Mouse (Mus musculus) left cerebral cortex, adult 18-20 months (tissue): ENCODE data around the gene Capza2. TPM values are rescaled to one million over a fixed set of nuclear protein-coding genes. Genes with fewer than 3 reads are reported as not detected.
A peak's percentile ranks its signal among the peaks of the same experiment; 100 is the strongest.

Experiments used
- DNase-seq, 2 experiments: peaks; one replicate each; pipeline ENCODE4 v3.0.0; 2021 to 2022; ENCODE audit warnings: low spot score in 2 of 2, mixed read lengths in 1 of 2
- total RNA-seq, 2 experiments: library from RNA; stranded (reverse); gene quantifications; 2 replicates each; pipeline ENCODE4 v1.2.3; 2021

The Capza2 gene
- total RNA-seq, 2 experiments from 2014 or later = 225 to 230 TPM

GRCm38 (mm10) chr6:17637205-17638203, 1.5 kb downstream of the Capza2 start:
- peak; percentile 20 to 37 for DNase-seq

DNA sequence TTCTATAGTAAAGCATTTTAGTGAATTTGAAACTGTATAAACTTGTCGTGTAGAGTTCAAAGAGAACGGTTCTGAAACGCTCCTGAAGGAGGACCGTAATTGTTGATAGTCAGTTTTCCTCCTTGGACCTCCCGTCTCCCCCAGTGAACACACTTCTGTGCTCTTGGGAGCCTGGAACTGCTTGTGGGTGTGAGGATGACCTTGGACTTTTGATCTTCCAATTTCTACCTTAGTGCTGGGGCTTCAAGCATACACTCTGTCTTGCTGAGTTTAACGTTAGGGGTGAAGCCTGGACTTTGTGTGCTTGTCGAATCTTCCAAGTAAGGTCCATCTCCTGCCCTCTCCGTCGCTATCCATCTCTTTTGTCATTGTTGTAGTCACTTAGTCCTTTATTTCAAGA, 4.0 kb downstream of the Capza2 start:
- no peak for DNase-seq

- DNase-seq = no peak
Measured at GRCm38 (mm10) chr6:17642739-17643138, 6.7 kb downstream of the Capza2 start.

DNA sequence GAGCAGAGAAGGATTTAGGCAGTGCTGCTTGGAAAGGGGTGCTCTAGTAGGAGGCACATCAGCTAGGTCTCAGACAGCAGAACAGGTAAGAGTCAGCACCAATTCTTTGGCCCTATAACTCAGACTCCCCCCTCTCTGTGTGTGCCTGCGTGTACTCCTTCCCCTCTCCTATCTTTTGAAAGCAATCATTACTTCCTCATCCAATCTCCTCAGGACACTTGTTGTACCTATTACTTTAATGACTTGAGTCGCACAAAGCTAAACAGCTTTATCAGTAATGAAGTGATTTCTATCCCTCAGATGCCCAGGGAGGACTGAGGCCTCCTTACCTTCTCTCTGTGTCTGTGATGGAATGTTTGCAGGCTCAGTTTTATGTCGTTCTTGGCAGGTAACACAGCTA, 10.1 kb downstream of the Capza2 start:
- DNase-seq = no peak

DNA sequence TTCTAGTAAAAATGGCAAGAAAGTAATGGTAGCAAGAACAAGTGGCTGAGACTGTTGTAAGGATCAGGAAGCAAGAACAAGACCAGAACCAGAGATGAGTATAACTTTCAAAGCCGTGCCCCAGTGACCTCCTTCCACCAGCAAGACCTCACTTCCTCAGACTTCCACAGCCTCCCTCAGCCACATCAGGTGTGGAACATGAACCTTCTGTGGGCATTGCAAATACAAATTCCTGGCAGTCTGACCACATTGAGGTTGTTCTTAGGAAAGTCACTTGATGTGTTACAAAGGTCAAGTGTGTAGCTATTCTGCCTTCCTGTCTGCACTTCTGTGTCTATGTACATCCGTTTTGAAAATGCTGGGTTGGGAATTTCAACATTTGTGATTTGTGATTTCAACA, 16.1 kb downstream of the Capza2 start:
- no peak for DNase-seq

DNA sequence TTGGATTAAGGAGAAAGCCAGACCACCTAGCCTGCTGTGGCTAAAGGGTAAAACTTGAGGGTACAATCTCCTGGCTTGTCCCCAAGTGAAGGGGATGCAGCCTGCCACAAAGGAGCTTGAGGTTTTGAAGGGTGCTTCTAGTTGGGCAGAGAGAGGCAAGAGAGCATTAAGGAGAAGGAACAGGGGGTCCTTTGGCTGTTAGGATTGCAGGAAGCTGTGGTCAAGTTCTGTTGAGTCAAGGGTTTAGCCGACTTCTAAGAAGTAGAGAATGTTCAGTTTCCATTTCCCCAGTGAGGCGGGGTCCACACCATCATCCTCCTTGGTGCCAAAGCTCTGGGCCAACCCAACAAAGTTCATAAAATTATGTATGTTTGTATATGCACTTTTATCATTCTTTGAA, 19.0 kb downstream of the Capza2 start:
- DNase-seq = no peak

DNA sequence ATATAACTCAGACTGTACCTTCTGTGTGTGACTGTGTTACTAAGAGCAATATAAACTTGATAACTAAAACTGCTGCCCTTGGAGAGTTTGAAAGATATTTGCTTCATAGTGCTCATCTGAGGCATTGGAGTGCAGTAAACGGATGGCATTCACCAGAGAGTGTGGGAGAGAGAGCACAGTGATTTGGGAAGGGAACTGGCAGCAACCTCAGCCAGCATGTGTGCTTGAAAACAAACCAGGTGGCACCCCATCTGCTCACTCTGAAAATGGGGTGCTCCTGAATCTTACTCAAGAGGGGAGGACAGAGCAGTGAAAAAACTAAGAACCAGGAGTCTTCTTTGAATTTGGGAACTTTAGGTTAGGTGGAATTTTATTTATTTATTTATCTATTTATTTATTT, 21.3 kb downstream of the Capza2 start:
- peak; percentile 55 to 61 for DNase-seq

DNA sequence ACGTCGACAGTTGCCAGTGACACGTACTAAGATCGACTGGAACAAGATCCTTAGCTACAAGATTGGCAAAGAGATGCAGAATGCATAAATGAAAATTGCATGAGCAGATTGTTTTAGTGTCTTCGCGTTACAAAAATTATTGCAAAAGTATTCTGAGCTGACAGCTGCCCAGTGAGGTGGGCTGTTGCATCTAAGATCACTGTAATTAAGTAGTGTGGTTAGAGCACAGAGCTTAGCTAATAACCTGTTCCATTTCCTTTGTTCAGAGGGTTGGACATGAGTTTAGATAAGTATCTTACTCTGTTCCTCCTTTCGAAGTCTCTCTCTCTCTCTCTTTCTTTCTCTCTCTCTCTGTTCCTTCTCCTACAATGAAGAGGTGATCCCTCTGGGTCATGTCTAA, 29.3 kb downstream of the Capza2 start:
- no peak for DNase-seq

DNA sequence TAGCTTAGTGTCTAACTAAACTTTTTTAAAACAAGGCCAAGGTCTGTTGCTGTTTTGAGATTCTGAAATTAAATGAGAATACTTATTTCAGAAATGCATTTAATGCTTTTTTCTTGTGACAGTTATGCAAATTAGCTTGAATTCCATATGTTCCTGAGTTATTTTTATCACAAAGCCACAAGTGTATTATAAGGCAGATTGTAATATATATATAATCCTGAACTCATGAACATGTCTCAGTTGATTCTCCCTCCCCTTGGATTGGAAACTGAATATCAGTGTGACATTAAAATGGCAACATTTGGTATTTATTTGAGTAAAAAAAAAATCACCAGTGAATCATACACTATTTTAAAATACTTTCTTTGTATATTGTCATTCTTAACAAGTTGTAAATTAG, 30.0 kb downstream of the Capza2 start:
- no peak for DNase-seq

- DNase-seq = no peak
Measured at GRCm38 (mm10) chr6:17667813-17668212, 31.8 kb downstream of the Capza2 start.

GRCm38 (mm10) chr6:17668334-17668733, 32.3 kb downstream of the Capza2 start:
- no peak for DNase-seq

- DNase-seq = no peak
Measured at GRCm38 (mm10) chr6:17669826-17670225, 33.8 kb downstream of the Capza2 start.

DNA sequence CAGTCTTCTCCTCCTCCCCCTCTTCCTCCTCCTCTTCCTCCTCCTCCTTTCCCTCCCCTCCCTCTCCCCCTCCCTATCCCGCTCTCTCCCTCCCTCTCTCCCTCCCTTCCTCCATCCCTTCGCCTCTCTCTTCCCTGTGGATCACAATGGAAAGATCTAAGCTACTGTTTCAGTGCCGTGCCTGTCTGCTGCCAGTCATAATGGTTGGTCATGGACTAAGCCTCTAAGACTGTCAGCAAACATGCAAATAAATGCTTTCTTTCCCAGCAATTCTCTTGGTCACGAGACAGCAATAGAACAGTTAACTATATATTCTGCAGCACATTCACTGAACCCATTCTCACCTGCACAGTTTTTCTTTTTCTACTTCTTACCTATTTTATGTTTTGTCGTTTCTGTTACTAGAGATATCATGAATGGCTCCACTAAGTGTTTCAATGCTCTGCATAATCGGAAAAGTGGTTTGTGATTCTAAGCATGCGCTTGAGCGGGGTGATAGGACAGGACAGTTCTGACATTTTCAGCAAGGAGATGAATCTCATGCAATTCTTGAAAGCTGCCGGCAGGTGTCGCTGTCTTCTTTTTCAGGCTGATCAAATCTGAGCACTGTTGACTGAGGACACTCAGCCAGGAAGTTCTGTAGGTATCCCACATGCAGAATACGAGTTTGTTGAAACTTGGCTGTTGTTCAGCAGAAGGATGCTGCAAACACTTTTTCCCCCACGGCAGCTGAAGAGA, 39.2 kb downstream of the Capza2 start:
- peak; percentile 37 to 62 for DNase-seq

GRCm38 (mm10) chr6:17677008-17677407, 41.0 kb downstream of the Capza2 start:
- DNase-seq = no peak

DNA sequence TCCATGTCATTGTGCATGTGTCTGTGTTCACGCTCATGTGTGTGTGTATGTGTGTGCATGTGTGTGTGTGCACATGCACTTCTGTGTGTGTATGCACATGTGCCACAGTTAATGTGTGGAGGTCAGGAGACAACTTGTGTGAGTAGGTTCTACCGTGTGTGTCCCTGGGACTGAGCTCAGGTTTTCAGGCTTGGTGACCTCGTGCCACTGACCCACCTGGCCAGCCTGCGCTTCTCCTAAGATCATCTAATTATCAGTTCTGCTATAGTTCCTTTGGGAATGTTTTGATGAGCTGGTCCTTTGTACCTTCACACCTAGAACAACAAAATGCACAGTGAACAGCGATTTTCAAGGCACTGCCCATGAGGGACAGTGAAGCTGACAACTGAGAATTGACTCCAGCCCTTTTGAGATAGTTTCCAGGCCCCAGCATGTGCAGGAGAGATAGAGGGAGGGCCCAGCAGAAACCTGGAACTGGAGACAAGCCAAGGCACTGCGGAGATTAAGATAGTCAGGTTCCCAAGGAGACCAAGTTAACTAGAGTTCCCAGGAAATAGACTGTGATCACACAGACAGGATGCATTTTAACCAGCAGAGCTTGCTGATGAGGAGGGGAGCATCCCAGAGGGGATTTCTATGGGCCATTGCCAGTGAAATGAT, 44.4 kb downstream of the Capza2 start:
- no peak for DNase-seq

DNA sequence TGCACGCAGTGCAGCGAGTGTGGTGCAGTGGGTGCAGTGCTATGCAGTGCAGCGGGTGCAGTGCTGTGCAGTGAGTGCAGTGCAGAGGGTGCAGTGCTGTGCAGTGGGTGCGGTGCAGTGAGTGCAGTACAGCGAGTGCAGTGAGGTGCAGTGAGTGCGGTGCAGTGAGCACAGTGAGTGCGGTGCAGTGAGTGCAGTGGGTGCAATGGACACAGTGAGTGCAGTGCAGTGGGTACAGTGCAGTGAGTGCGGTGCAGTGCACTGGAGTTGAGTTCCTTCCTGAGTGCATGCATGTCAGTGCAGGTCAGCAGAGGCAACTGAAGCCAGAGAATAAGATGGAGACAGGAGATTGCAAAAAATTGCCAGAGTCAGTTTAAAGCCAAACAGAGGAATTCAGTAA, 45.8 kb downstream of the Capza2 start:
- DNase-seq = no peak

GRCm38 (mm10) chr6:17688676-17689075, 52.6 kb downstream of the Capza2 start:
- no peak for DNase-seq

DNA sequence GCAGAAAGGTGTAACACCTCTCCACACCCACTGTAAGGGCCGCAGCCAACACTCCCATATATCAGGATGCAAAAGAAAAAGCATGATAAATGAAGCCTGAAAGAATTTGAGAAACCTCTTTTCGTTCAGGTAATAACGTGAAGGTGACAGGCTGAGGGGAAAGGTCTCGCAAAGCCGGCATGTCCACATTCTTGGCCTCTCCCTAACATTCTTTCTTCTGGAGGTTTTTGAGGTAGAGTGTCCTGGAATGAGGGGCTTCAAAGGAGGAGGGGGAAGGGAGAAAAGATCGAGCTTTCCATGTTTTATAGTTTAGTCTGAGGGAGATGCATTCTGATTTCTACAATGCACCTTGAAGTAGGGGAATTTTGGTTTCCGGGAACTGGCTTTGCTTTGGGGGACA, 56.6 kb downstream of the Capza2 start, which contains the start of gene St7:
Gene St7, plus strand, starts transcription at position 287 of the 400 bp plus-strand sequence.
- no peak for DNase-seq

GRCm38 (mm10) chr6:17693726-17694549, 57.9 kb downstream of the Capza2 start:
- DNase-seq = peak; percentile 34 to 58

- peak; percentile 57 to 64 for DNase-seq
Measured at GRCm38 (mm10) chr6:17694550-17694951, 58.5 kb downstream of the Capza2 start.

GRCm38 (mm10) chr6:17696321-17696734, 60.3 kb downstream of the Capza2 start:
- DNase-seq = peak; percentile 67 to 68
